Mouse (Mus musculus) testis, postnatal 14 days (tissue): Measurements from ENCODE around the gene Arhgap4.

Experiments used
- DNase-seq: peaks from one replicate; pipeline ENCODE4 v3.0.0; 2021; ENCODE audit warnings: low spot score

Gene Arhgap4

GRCm38 (mm10) chrX:73921823-73922549, at the start of gene Arhgap4, which contains the start of gene Naa10:
Gene Arhgap4 (minus strand): TSS chrX:73921870.
Gene Naa10 (minus strand): TSS chrX:73921944.
- DNase-seq = peak; percentile 85

GRCm38 (mm10) chrX:73970781-73971180, 49.1 kb upstream of the Arhgap4 start:
- no peak for DNase-seq

- no peak for DNase-seq
Measured at GRCm38 (mm10) chrX:73969729-73970128, 48.1 kb upstream of the Arhgap4 start.

DNA sequence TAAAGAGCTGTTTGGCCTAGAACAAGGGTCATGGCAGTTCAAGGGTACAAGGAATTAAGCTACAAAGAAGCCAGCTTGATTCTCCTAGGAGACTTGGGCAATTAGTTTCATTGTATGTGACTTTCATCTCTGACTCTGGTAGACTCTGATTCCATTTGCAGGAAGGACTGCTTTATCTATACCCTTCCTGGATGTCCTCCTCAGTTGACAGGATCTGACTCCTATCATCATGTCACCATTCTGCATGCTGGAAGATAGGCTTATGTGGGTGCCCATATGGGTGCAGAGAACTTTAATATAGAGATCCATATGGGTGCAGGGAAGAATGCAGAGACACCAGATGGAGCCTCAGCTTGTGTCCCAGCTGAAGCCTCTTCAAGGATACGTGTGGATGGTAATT, 47.5 kb upstream of the Arhgap4 start:
- no peak for DNase-seq

- peak; percentile 90 for DNase-seq
Measured at GRCm38 (mm10) chrX:73967177-73968075, 45.8 kb upstream of the Arhgap4 start.

DNA sequence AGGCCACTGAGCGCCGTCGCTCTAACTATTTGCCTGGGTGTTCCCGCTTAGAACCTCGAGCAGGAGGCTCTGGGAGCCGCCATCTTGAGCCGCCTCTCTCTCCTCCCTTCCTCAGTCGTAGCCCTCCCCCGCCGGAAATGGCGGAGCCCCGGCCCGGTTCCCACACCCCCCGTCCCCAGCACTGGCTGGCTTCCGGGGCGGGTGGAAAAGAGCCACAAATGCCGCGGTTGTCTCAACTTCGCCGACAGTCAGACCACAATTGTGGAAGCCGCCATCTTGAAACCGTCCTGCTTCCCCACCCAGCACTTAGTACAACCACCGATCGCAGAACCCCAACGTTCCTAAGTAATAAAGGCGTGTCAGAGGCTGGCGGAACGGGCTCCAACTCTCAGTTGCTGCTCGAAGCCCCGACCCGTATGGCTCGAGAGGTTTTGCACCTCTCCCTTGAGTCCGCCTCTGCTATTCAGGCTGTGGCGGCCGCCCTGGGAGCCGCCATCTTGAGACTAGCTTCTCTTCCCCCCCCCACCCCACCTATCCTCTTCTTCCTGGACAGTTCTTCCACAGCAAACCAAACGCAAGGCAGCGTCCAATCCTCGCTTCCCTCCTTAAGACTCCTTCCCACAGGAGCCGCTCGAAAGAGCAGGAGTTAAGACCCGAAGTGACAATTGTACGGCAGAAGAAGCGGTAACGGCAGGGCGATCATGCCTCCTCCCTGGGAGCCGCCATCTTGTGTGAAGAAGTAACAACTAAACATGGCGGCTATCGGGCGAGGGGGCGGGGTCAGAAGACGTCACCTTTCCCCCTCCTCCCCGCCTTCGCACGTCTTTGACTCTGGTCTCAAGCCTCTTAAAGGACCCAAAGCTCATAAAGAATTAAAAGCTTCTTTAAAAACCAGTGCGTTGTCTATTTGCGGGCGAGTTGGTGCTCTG, 44.8 kb upstream of the Arhgap4 start, which contains the start of gene Hcfc1:
Gene Hcfc1, minus strand, starts transcription at position 110 of the 929 bp plus-strand sequence.
- peak; percentile 90 for DNase-seq

GRCm38 (mm10) chrX:73965307-73965706, 43.6 kb upstream of the Arhgap4 start:
- peak; percentile 50 for DNase-seq

- no peak for DNase-seq
Measured at GRCm38 (mm10) chrX:73964363-73964762, 42.7 kb upstream of the Arhgap4 start.

- no peak for DNase-seq
Measured at GRCm38 (mm10) chrX:73954988-73955387, 33.3 kb upstream of the Arhgap4 start.

- DNase-seq = no peak
Measured at GRCm38 (mm10) chrX:73952603-73953002, 30.9 kb upstream of the Arhgap4 start.

DNA sequence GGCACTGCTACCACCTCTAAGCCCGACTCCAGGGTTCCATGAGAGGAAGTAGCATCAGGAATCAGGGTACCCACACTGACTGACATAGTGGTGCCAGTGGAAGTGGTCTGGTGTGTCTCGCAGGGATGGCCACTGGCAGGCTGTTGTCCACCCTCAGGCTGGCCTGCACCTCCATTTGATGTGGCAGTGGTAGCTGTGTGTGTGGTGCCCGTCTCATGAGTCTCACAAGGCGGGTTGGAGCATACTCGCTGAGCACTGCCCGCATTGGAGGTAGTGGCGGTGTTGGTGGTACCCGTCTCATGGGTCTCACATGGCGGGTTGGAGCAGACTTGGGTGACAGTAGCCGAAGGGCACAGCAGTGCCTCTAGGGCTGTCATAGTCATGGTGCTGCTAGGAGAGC, 27.7 kb upstream of the Arhgap4 start:
- DNase-seq = no peak

DNA sequence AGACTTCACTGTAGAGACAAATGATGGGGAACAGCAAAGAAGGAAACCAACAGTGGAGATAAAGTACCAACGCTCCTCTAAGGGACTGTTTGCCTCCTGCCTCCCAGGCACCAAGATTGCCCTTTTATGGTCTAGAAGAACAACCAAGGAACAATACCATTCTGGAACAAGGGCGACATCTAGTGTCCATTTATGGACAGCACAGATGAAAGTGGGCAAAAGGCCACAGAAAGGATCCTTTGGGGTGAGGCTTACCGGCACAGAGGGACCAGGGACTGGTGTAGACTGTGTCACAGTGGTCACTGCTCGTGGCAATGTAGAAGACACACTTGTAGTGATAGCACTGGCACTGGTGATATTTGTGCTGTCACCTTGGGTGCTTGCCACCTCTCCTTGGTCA, 27.0 kb upstream of the Arhgap4 start:
- DNase-seq = no peak

GRCm38 (mm10) chrX:73946896-73947295, 25.2 kb upstream of the Arhgap4 start:
- DNase-seq = peak; percentile 54

DNA sequence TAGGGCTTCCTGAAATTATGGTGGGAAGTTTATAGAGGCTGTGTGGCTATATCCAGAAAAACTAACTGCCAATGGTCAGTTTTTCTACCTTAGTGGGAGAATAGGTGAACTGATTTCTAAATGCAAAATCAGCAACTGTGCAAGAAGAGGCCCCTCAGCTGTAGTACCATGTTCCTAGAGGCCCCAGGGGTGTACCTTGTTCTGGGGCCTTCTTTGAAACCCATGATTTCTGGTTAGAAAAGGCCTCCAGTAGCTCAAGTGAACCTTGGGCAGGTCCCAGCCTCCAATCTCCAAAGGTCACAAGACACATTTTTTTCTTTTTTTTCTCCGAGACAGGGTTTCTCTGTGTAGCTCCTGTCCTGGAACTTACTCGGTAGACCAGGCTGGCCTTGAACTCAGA, 20.6 kb upstream of the Arhgap4 start:
- no peak for DNase-seq

- DNase-seq = no peak
Measured at GRCm38 (mm10) chrX:73941860-73942259, 20.2 kb upstream of the Arhgap4 start.

DNA sequence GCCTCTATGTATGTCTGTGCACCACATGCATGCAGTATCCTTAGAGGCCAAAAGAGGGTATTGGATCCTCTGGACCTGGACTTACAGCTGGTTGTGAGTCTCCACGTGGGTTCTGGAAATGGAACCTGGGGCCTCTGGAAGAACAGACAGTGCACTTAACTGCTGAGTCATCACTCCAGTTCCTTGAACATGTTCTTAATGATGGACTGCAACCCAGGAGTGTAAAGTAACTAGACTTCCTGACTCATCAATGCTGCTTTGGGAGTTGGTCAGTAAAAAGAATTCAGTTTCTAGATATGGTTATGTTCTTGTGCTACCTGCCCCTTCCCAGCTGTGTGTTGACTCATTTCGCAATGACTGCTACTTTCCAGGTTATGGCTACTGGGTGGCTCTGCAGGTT, 10.2 kb upstream of the Arhgap4 start:
- DNase-seq = no peak

DNA sequence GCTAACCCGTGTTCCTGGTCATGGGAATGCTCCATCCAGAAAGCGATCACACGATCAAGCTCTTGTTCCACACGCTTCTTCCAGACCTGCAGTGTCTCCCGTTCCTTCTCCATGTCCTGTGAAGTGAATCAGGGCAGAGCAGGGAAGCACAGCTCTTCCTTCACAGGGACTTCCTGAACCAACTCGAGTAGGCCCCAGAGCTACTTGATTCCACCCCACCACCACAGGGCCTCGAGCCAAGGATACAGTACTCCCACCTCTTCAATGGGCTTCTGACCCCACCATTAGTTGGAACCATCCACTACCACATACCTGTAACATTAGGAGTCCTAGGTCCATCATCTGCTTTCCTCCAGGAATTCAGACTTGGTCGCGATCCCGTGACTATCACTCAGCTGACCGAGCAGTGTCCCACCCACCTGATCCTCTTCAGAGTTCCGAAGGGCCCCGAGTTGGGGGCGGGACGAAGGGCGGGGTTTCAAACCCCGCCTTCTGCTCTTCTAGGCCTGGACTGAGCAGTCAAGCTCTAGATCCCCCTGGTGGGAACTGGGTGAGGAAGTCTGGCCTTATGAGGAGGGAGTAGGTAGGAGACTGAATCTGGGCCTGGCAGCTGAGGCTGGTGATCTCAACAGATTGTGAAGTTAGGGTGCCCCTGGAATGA, 8.9 kb upstream of the Arhgap4 start, which contains the start of gene Renbp:
Gene Renbp, minus strand, starts transcription at position 449 of the 661 bp plus-strand sequence.
- peak; percentile 49 for DNase-seq

DNA sequence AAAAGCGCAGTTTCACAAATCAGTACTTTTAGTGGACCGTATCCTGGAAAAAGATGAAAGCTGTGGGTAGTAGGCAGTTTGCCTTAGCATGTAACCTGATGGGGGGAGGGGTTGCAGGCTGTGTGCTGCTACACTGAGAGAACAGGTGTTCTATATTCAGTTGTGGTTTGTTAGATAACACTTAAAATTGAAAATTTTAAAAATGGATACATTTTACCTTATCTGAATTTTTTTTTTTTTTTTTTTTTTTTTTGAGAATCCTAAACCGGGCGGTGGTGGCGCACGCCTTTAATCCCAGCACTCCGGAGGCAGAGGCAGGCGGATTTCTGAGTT, 846 bp upstream of the Arhgap4 start:
- DNase-seq = peak; percentile 19

- DNase-seq = no peak
Measured at GRCm38 (mm10) chrX:73921285-73921822, 316 bp downstream of the Arhgap4 start.

- no peak for DNase-seq
Measured at GRCm38 (mm10) chrX:73918631-73919030, 3.0 kb downstream of the Arhgap4 start.

GRCm38 (mm10) chrX:73916945-73917344, 4.7 kb downstream of the Arhgap4 start:
- no peak for DNase-seq
